Mouse (Mus musculus) erythroblast, embryonic 14.5 days (primary cell): ENCODE data around the gene Prph2.

Experiments used
- GATA1 ChIP-seq: IDR thresholded peaks from 2 replicates; pipeline ENCODE4 v1.6.1; 2012; ENCODE audit warnings: low read length, inconsistent platforms, mixed read lengths
- TAL1 ChIP-seq: IDR thresholded peaks from 3 replicates; pipeline ENCODE4 v1.6.1; 2012; ENCODE audit warnings: low read length, inconsistent platforms, mixed read lengths

DNA sequence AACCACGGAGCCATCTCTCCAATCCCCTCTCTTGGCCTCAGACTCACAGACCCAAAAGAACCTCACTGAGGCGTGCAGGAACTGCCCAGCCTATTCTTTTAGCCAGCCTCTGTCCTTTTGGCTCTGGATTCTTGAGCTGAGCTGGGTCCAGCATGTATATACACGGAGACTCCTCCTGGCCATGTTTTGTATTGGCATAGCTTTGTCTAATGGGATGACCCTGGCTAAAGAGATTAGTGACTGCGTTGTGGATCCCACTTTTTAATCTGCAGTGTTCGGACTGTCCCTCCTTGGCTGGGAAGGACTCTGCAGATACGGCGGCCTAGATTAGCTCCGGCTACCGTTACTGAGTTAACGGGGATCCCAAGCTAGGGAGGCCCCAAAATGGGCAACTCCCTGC lies at the start of gene Prph2:
- TF ChIP-seq GATA1 (no peak), TAL1 (no peak)
